Mouse (Mus musculus): ENCODE data around the gene Ccdc50. TPM values are rescaled to one million over a fixed set of nuclear protein-coding genes. Genes with fewer than 3 reads are reported as not detected.
A peak's percentile ranks its signal among the peaks of the same experiment; 100 is the strongest.

The Ccdc50 gene
- total RNA-seq, 2 experiments from 2014 or later, result 173 to 199 TPM

- no peak for ATAC-seq (ENCODE audit: poor library complexity, severe bottlenecking)
Measured at GRCm38 (mm10) chr16:27395251-27396037, 6.8 kb downstream of the Ccdc50 start.

- no peak for ATAC-seq (ENCODE audit: poor library complexity, severe bottlenecking)
Measured at GRCm38 (mm10) chr16:27396951-27397350, 8.3 kb downstream of the Ccdc50 start.

GRCm38 (mm10) chr16:27399026-27399718 is 10.5 kb downstream of the Ccdc50 start:
- ATAC-seq (ENCODE audit: poor library complexity, severe bottlenecking), result peak; percentile 88

GRCm38 (mm10) chr16:27399719-27400253 is 11.1 kb downstream of the Ccdc50 start:
- ATAC-seq (ENCODE audit: poor library complexity, severe bottlenecking), result no peak

- no peak for ATAC-seq (ENCODE audit: poor library complexity, severe bottlenecking)
Measured at GRCm38 (mm10) chr16:27401579-27401978, 12.9 kb downstream of the Ccdc50 start.

- ATAC-seq (ENCODE audit: poor library complexity, severe bottlenecking), result no peak
Measured at GRCm38 (mm10) chr16:27404107-27404506, 15.4 kb downstream of the Ccdc50 start.

- no peak for ATAC-seq (ENCODE audit: poor library complexity, severe bottlenecking)
Measured at GRCm38 (mm10) chr16:27416937-27417584, 28.4 kb downstream of the Ccdc50 start.

- no peak for ATAC-seq (ENCODE audit: poor library complexity, severe bottlenecking)
Measured at GRCm38 (mm10) chr16:27417632-27418031, 29.0 kb downstream of the Ccdc50 start.

GRCm38 (mm10) chr16:27420982-27421381 is 32.3 kb downstream of the Ccdc50 start:
- ATAC-seq (ENCODE audit: poor library complexity, severe bottlenecking), result no peak

GRCm38 (mm10) chr16:27435034-27435433 is 46.4 kb downstream of the Ccdc50 start:
- ATAC-seq (ENCODE audit: poor library complexity, severe bottlenecking), result peak; percentile 60

- peak; percentile 43; the same call in 1 of the 2 replicates for ATAC-seq (ENCODE audit: poor library complexity, severe bottlenecking)
Measured at GRCm38 (mm10) chr16:27443941-27444340, 55.3 kb downstream of the Ccdc50 start.

- no peak for ATAC-seq (ENCODE audit: poor library complexity, severe bottlenecking)
Measured at GRCm38 (mm10) chr16:27449360-27449759, 60.7 kb downstream of the Ccdc50 start.

GRCm38 (mm10) chr16:27450655-27451054 is 62.0 kb downstream of the Ccdc50 start:
- ATAC-seq (ENCODE audit: poor library complexity, severe bottlenecking), result no peak

GRCm38 (mm10) chr16:27453396-27453795 is 64.7 kb downstream of the Ccdc50 start:
- ATAC-seq (ENCODE audit: poor library complexity, severe bottlenecking), result no peak

GRCm38 (mm10) chr16:27453823-27454222 is 65.2 kb downstream of the Ccdc50 start:
- no peak for ATAC-seq (ENCODE audit: poor library complexity, severe bottlenecking)

- peak; percentile 97 for ATAC-seq (ENCODE audit: poor library complexity, severe bottlenecking)
Measured at GRCm38 (mm10) chr16:27457273-27457672, 68.6 kb downstream of the Ccdc50 start.

- ATAC-seq (ENCODE audit: poor library complexity, severe bottlenecking), result peak; percentile 70
Measured at GRCm38 (mm10) chr16:27468731-27469130, 80.1 kb downstream of the Ccdc50 start.

- ATAC-seq (ENCODE audit: poor library complexity, severe bottlenecking), result no peak
Measured at GRCm38 (mm10) chr16:27471389-27471788, 82.7 kb downstream of the Ccdc50 start.

GRCm38 (mm10) chr16:27483834-27484233 is 95.2 kb downstream of the Ccdc50 start:
- no peak for ATAC-seq (ENCODE audit: poor library complexity, severe bottlenecking)

Measured in megakaryocyte, adult 5-6 weeks (primary cell).